Mouse (Mus musculus) bone marrow macrophage, adult 2 months (primary cell): ENCODE measurements around the gene Prr12. TPM values are rescaled to one million over a fixed set of nuclear protein-coding genes. Genes with fewer than 3 reads are reported as not detected.

Experiments used
- H3K27ac ChIP-seq: 2 replicates; pipeline ENCODE4 v1.5.1; 2012; ENCODE audit warnings: low read depth, low read length; ENCODE audit not compliant: insufficient read depth
- H3K4me1 ChIP-seq: 2 replicates; pipeline ENCODE4 v1.6.1; 2012; ENCODE audit warnings: low read length; ENCODE audit not compliant: control insufficient read depth, insufficient read depth
- H3K4me3 ChIP-seq: 2 replicates; pipeline ENCODE4 v1.5.1; 2012; ENCODE audit warnings: mild to moderate bottlenecking, low read length, moderate library complexity; ENCODE audit not compliant: insufficient read depth
- CTCF ChIP-seq: IDR thresholded peaks from 2 replicates; pipeline ENCODE4 v1.5.1; 2012; ENCODE audit warnings: low read depth, mild to moderate bottlenecking, low read length, moderate library complexity
- POLR2A ChIP-seq: IDR thresholded peaks from 2 replicates; pipeline ENCODE4 v1.6.1; 2012; ENCODE audit warnings: mild to moderate bottlenecking, low read depth, low read length, borderline replicate concordance
- polyA plus RNA-seq: library from polyadenylated mRNA; stranded (reverse); fragments of >200 nt; gene quantifications from 2 replicates; pipeline ENCODE4 v1.2.4, GENCODE M21; 2012; ENCODE audit not compliant: missing spikeins, insufficient read depth, insufficient read length

Gene Prr12
- polyA plus RNA-seq, 1 experiment, result 22.5 TPM

GRCm38 (mm10) chr7:45037720-45038361 is 14.8 kb downstream of the Prr12 start:
- peak; percentile 82 for TF ChIP-seq CTCF
- no peak for TF ChIP-seq POLR2A
- Histone ChIP-seq H3K4me1 (no peaks in the 10 kb centered on the region), H3K27ac (no peak overlapping the region), H3K4me3 (no peak overlapping the region)

GRCm38 (mm10) chr7:45036702-45037101 is 16.0 kb downstream of the Prr12 start:
- TF ChIP-seq POLR2A (no peak), CTCF (no peak)
- H3K4me1 ChIP-seq, result no peaks in the 10 kb centered on the region

GRCm38 (mm10) chr7:45035631-45036030 is 17.1 kb downstream of the Prr12 start:
- no peak for TF ChIP-seq CTCF
- no peak for TF ChIP-seq POLR2A
- H3K27ac ChIP-seq, result no peak overlapping the region
- no peaks in the 10 kb centered on the region for H3K4me1 ChIP-seq
- no peak overlapping the region for H3K4me3 ChIP-seq

More at GRCm38 (mm10) chr7:45036702-45037101, 16.0 kb downstream of the Prr12 start:
- Histone ChIP-seq H3K4me3 (no peak overlapping the region), H3K27ac (no peak overlapping the region)

GRCm38 (mm10) chr7:45033722-45034359 is 18.8 kb downstream of the Prr12 start:
- H3K4me1 ChIP-seq, result no peaks in the 10 kb centered on the region
- H3K27ac ChIP-seq, result no peak overlapping the region
- TF ChIP-seq POLR2A (no peak), CTCF (no peak)
- no peak overlapping the region for H3K4me3 ChIP-seq

- no peak overlapping the region for H3K4me3 ChIP-seq
- H3K27ac ChIP-seq, result no peak overlapping the region
- no peak for TF ChIP-seq CTCF
- TF ChIP-seq POLR2A, result no peak
- peaks cover 5% of the 10 kb centered on the region for H3K4me1 ChIP-seq
Observed at GRCm38 (mm10) chr7:45030857-45031256, 21.8 kb downstream of the Prr12 start.

GRCm38 (mm10) chr7:45029995-45030394 is 22.7 kb downstream of the Prr12 start:
- H3K27ac ChIP-seq, result no peak overlapping the region
- no peak overlapping the region for H3K4me3 ChIP-seq
- H3K4me1 ChIP-seq, result peaks cover 5% of the 10 kb centered on the region
- TF ChIP-seq POLR2A (no peak), CTCF (no peak)

GRCm38 (mm10) chr7:45028351-45028750 is 24.3 kb downstream of the Prr12 start:
- H3K27ac ChIP-seq, result no peak overlapping the region
- TF ChIP-seq POLR2A, result no peak
- H3K4me3 ChIP-seq, result no peak overlapping the region
- H3K4me1 ChIP-seq, result peaks cover 7% of the 10 kb centered on the region

- H3K4me3 ChIP-seq, result no peak overlapping the region
- peaks cover 7% of the 10 kb centered on the region for H3K4me1 ChIP-seq
- H3K27ac ChIP-seq, result no peak overlapping the region
- TF ChIP-seq CTCF (no peak), POLR2A (no peak)
Observed at GRCm38 (mm10) chr7:45027761-45028160, 24.9 kb downstream of the Prr12 start.

- Histone ChIP-seq H3K4me3 (no peak overlapping the region), H3K27ac (no peak overlapping the region), H3K4me1 (peaks cover 7% of the 10 kb centered on the region)
- TF ChIP-seq POLR2A, result no peak
- no peak for TF ChIP-seq CTCF
Observed at GRCm38 (mm10) chr7:45026256-45026655, 26.4 kb downstream of the Prr12 start.

GRCm38 (mm10) chr7:45025601-45026220 is 27.0 kb downstream of the Prr12 start:
- H3K27ac ChIP-seq, result no peak overlapping the region
- TF ChIP-seq CTCF, result no peak
- no peak for TF ChIP-seq POLR2A
- H3K4me3 ChIP-seq, result no peak overlapping the region
- H3K4me1 ChIP-seq, result peaks cover 7% of the 10 kb centered on the region
